Mouse (Mus musculus): Measurements from ENCODE around the gene Tmem51. TPM values are rescaled to one million over a fixed set of nuclear protein-coding genes. Genes with fewer than 3 reads are reported as not detected.
"Not testable (repeated sequence)": the region's sequence is repeated elsewhere in the genome, so short reads cannot be mapped to it uniquely, and the experiment has no call there.

The Tmem51 gene
- polyA plus RNA-seq, 1 experiment from 2014 or later, result 79.0 TPM

DNA sequence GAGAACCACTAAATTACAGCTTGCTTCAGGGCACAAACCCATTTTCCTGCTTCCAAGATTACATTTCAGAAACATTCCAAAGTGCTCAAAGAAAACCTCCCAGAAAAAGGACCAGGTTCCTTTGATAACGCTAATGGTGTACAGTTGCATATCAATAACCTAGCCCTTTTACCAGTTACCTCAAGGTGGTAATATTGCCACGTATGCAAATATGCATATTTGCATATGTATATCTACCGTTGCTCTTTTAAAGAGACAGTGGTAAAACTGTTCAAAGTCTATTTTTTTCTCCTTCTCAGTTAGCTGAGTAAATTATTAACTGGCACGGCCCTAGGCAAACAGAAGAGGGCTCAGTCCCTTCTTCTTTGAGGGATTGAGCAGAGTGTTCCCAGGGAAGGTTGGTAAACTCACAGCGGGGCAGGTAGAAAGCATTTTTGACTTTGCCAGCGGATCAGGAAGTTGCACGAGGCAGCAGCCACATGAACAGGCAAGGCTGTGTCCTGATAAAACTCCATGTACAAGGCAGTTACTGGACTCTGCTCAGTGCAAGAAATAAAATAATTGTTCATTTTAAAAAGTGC lies 84.5 kb downstream of the Tmem51 start:
- peak; percentile 76 for DNase-seq (ENCODE audit: low spot score)
- 39% methylated on average over 7 of the region's 7 CpGs for WGBS
- H3K9ac ChIP-seq (ENCODE audit: low read length), result no peak overlapping the region

DNA sequence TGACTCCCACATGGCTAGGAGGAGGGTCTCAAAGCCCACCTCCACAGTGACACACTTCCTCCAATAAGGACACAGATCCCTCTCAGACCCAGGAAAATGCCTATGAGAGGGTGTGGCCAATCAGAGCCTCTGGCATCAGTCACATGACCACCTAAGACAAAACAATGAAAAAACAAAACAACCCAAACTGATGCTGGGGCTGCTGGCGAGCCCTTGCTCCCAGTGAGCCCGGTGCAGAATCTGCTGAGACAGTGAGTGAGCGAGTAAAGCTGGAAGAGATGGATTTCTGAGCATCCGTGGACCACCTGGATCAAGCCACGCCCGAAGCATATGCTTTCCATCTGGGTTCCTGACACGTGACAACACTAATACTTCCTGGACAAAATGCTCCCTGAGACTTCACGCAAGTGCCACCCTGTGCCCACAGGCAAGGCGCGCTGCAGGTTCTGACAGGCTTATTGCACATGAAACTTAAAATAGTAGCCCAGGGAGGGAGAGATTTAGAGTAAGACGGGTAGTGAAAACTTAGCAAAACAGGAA lies 85.8 kb downstream of the Tmem51 start:
- WGBS, result 19% methylated on average over 11 of the region's 11 CpGs
- H3K27ac ChIP-seq (replicated peaks), result peak overlapping the region; percentile 0; the same call in 1 of the 2 replicates
- H3K9me3 ChIP-seq (ENCODE audit: control insufficient read depth, low read length), result no peaks in the 10 kb centered on the region
- DNase-seq (ENCODE audit: low spot score) (peak; percentile 53), ATAC-seq (ENCODE audit: low FRiP score, low TSS enrichment) (peak; percentile 28; the same call in 1 of the 2 replicates)
- TF ChIP-seq CTCF (IDR thresholded peaks at IDR 0.05; ENCODE audit: low read depth), result no peak
- TF ChIP-seq EP300 (optimal IDR thresholded peaks at IDR 0.05), result no peak
- H3K9ac ChIP-seq (ENCODE audit: low read length), result no peak overlapping the region
- H3K4me3 ChIP-seq (ENCODE audit: low read depth, low read length), result no peak overlapping the region
- peak overlapping the region; percentile 29; the same call in 1 of the 2 replicates for H3K4me2 ChIP-seq (replicated peaks; ENCODE audit: low read depth)
- H3K27me3 ChIP-seq (ENCODE audit: control insufficient read depth, insufficient read depth, low read length), result no peaks in the 10 kb centered on the region
- no peaks in the 10 kb centered on the region for H3K36me3 ChIP-seq (ENCODE audit: control insufficient read depth, insufficient read depth, low read length)
- H3K4me1 ChIP-seq (replicated peaks; ENCODE audit: control insufficient read depth, insufficient read depth), result no peaks in the 10 kb centered on the region

More for the DNA sequence above, 84.5 kb downstream of the Tmem51 start:
- Histone ChIP-seq H3K27me3 (ENCODE audit: control insufficient read depth, insufficient read depth, low read length) (no peaks in the 10 kb centered on the region), H3K27ac (replicated peaks) (peak overlapping the region; percentile 83), H3K4me2 (replicated peaks; ENCODE audit: low read depth) (no peak overlapping the region), H3K4me3 (ENCODE audit: low read depth, low read length) (no peak overlapping the region), H3K36me3 (ENCODE audit: control insufficient read depth, insufficient read depth, low read length) (no peaks in the 10 kb centered on the region), H3K9me3 (ENCODE audit: control insufficient read depth, low read length) (no peaks in the 10 kb centered on the region), H3K4me1 (replicated peaks; ENCODE audit: control insufficient read depth, insufficient read depth) (no peaks in the 10 kb centered on the region)
- peak; percentile 84 for ATAC-seq (ENCODE audit: low FRiP score, low TSS enrichment)
- no peak for TF ChIP-seq EP300 (optimal IDR thresholded peaks at IDR 0.05)
- no peak for TF ChIP-seq CTCF (IDR thresholded peaks at IDR 0.05; ENCODE audit: low read depth)

GRCm38 (mm10) chr4:141996880-141997279 lies 87.2 kb downstream of the Tmem51 start:
- ATAC-seq (ENCODE audit: low FRiP score, low TSS enrichment) (no peak), DNase-seq (ENCODE audit: low spot score) (no peak)
- no peaks in the 10 kb centered on the region for H3K9me3 ChIP-seq (ENCODE audit: control insufficient read depth, low read length)
- H3K4me2 ChIP-seq (replicated peaks; ENCODE audit: low read depth), result no peak overlapping the region
- H3K4me3 ChIP-seq (ENCODE audit: low read depth, low read length), result no peak overlapping the region
- H3K9ac ChIP-seq (ENCODE audit: low read length), result no peak overlapping the region
- H3K36me3 ChIP-seq (ENCODE audit: control insufficient read depth, insufficient read depth, low read length), result no peaks in the 10 kb centered on the region
- no peaks in the 10 kb centered on the region for H3K27me3 ChIP-seq (ENCODE audit: control insufficient read depth, insufficient read depth, low read length)
- H3K27ac ChIP-seq (replicated peaks), result no peak overlapping the region
- WGBS, result 41% methylated on average over 3 of the region's 3 CpGs
- TF ChIP-seq EP300 (optimal IDR thresholded peaks at IDR 0.05) (no peak), CTCF (IDR thresholded peaks at IDR 0.05; ENCODE audit: low read depth) (no peak)
- H3K4me1 ChIP-seq (replicated peaks; ENCODE audit: control insufficient read depth, insufficient read depth), result no peaks in the 10 kb centered on the region

GRCm38 (mm10) chr4:141996086-141996485 lies 88.0 kb downstream of the Tmem51 start:
- H3K27ac ChIP-seq (replicated peaks), result no peak overlapping the region

DNA sequence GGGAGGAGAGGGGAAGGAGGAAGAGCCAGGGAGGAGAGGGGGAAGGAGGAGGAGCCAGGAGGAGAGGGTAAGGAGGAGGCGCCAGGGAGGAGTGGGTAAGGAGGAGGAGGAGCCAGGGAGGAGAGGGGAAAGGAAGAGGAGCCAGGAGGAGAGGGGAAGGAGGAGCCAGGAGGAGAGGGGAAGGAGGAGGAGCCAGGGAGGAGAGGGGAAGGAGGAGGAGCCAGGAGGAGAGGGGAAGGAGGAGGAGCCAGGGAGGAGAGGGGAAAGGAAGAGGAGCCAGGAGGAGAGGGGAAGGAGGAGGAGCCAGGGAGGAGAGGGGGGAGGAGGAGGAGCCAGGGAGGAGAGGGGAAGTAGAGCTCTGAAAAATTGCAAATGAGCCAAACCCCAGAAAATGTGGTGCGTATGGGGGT lies 90.0 kb downstream of the Tmem51 start:
- not testable (repeated sequence) for H3K9me3 ChIP-seq (ENCODE audit: control insufficient read depth, low read length); H3K27me3 ChIP-seq (ENCODE audit: control insufficient read depth, insufficient read depth, low read length); H3K36me3 ChIP-seq (ENCODE audit: control insufficient read depth, insufficient read depth, low read length); H3K9ac ChIP-seq (ENCODE audit: low read length); ATAC-seq (ENCODE audit: low FRiP score, low TSS enrichment); H3K27ac ChIP-seq (replicated peaks); H3K4me3 ChIP-seq (ENCODE audit: low read depth, low read length); H3K4me2 ChIP-seq (replicated peaks; ENCODE audit: low read depth); H3K4me1 ChIP-seq (replicated peaks; ENCODE audit: control insufficient read depth, insufficient read depth); DNase-seq (ENCODE audit: low spot score)
- WGBS, result 67% methylated on average over 2 of the region's 2 CpGs

More at GRCm38 (mm10) chr4:141996086-141996485, 88.0 kb downstream of the Tmem51 start:
- WGBS, result 65% methylated on average over 7 of the region's 7 CpGs
- no peak for TF ChIP-seq CTCF (IDR thresholded peaks at IDR 0.05; ENCODE audit: low read depth)
- no peak for TF ChIP-seq EP300 (optimal IDR thresholded peaks at IDR 0.05)
- no peaks in the 10 kb centered on the region for H3K4me1 ChIP-seq (replicated peaks; ENCODE audit: control insufficient read depth, insufficient read depth)
- H3K4me3 ChIP-seq (ENCODE audit: low read depth, low read length), result no peak overlapping the region
- H3K27me3 ChIP-seq (ENCODE audit: control insufficient read depth, insufficient read depth, low read length), result no peaks in the 10 kb centered on the region
- H3K9ac ChIP-seq (ENCODE audit: low read length), result no peak overlapping the region
- no peaks in the 10 kb centered on the region for H3K9me3 ChIP-seq (ENCODE audit: control insufficient read depth, low read length)
- H3K36me3 ChIP-seq (ENCODE audit: control insufficient read depth, insufficient read depth, low read length), result no peaks in the 10 kb centered on the region
- no peak overlapping the region for H3K4me2 ChIP-seq (replicated peaks; ENCODE audit: low read depth)
- ATAC-seq (ENCODE audit: low FRiP score, low TSS enrichment) (no peak), DNase-seq (ENCODE audit: low spot score) (no peak)

DNA sequence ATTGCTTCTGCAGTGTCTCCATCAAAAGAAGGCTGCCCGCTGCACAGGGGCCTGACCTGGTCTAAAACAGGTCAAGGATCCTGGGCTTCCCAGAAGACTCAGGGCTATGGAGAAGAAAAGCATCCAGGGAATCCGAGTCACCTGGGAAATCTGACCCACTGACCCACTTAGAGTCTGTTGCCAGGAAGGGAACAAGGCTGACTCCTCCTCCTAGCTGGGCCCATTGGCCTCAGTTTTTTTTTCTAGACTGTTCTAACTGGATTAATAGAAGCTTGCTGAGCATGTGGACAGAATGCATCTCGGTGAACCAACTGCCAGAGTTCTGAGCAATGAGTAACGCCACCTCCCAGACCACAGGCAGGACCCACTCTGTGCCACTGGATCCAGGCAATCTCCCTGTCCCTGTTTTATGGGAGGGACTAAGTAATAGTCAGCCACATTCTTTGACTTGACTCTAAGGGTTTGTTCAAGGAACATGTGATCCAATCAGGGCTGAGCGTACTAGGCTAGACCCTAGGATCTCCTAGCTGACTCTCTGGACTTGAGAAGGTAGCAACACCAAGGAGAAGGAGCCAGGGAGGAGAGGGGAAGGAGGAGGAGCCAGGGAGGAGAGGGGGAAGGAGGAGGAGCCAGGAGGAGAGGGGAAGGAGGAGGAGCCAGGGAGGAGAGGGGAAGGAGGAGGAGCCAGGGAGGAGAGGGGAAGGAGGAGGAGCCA lies 90.6 kb downstream of the Tmem51 start:
- ATAC-seq (ENCODE audit: low FRiP score, low TSS enrichment), result peak; percentile 31; the same call in 1 of the 2 replicates
- Histone ChIP-seq H3K36me3 (ENCODE audit: control insufficient read depth, insufficient read depth, low read length) (no peaks in the 10 kb centered on the region), H3K27ac (replicated peaks) (peak overlapping the region; percentile 30; the same call in 1 of the 2 replicates), H3K9me3 (ENCODE audit: control insufficient read depth, low read length) (no peaks in the 10 kb centered on the region), H3K9ac (ENCODE audit: low read length) (no peak overlapping the region), H3K4me1 (replicated peaks; ENCODE audit: control insufficient read depth, insufficient read depth) (no peaks in the 10 kb centered on the region), H3K4me3 (ENCODE audit: low read depth, low read length) (no peak overlapping the region), H3K27me3 (ENCODE audit: control insufficient read depth, insufficient read depth, low read length) (no peaks in the 10 kb centered on the region), H3K4me2 (replicated peaks; ENCODE audit: low read depth) (no peak overlapping the region)
- TF ChIP-seq CTCF (IDR thresholded peaks at IDR 0.05; ENCODE audit: low read depth) (no peak), EP300 (optimal IDR thresholded peaks at IDR 0.05) (no peak)
- DNase-seq (ENCODE audit: low spot score), result no peak
- WGBS, result 63% methylated on average over 5 of the region's 5 CpGs

Measured in stomach, postnatal 0 days (tissue).